Mouse (Mus musculus) gastrocnemius, postnatal 36 days (tissue): ENCODE data around the gene Iqgap2. TPM values are rescaled to one million over a fixed set of nuclear protein-coding genes. Genes with fewer than 3 reads are reported as not detected.

Experiments used
- DNase-seq, 2 experiments: peaks; one replicate each; pipeline ENCODE4 v3.0.0; 2022
- intact Hi-C: fragments of 180-260 bp; cut with DNase I; formaldehyde crosslinking; loops from one replicate; pipeline ENCODE4 v1.15.1; 2025
- total RNA-seq, 2 experiments: library from RNA; stranded (reverse); gene quantifications; 2 replicates each; pipeline ENCODE4 v1.2.3; 2021

Iqgap2 gene
- total RNA-seq, 2 experiments from 2014 or later = 1.3 to 1.6 TPM

DNA sequence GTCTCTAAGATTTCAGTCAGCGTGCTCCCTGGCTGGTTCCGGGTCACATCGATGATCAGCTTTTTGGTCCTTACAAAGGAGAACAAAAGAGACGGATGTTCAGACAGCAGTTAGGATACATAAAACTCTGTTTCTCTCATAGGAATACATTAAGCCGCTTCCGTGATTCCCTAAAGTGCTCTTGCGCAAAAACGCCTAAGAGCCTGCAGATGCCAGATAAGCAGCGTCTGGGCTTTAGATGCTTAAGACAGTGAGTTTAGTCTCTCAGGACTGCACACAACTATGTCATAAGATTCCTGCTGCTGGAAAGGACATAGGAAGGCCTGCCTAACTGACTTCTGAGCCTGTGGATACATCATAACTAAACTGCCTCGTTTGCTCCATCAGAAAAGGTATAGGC lies 254.0 kb downstream of the Iqgap2 start:
- intact Hi-C loops = no loop called here
- no peak for DNase-seq

DNA sequence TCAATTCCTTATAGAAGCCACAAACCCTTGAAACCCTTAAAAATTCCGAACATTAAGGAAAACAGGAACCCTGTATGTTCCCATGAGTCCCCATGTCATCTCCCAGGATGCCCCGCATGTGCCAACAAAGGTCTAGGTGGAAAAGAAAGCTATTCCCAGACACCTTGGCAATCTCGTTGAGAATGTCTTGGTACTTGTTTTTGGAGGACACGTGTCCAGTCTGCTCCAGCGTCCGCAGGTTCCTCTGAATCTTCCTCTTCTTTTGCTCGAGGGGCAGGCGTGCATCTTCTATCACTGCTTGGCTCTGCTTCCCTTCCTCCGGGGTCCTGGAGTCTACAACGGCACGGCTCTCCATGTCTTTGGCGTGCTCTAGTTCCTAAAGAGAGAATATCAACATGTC lies 256.4 kb downstream of the Iqgap2 start:
- intact Hi-C loops = no loop called here
- DNase-seq = no peak

DNA sequence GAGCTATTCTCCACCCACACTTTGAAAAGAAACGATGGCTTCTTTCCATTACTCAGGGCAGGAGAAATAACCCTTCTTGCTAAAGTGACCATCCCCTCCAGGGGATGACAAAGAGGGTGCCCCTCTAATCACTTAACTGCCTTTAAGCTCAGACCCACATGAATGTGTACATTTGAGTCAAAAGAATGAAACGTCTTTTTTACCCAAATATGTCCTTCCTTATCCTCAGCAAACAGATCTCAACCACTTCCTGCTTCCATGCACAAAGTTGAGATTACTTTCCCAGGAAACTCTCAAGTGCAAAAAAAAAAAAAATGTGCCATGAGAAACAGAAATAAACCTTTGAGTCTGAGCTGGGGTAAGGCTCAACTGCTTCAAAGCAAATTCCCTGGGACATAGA lies 257.3 kb downstream of the Iqgap2 start:
- DNase-seq = no peak
- intact Hi-C loops = no loop called here

DNA sequence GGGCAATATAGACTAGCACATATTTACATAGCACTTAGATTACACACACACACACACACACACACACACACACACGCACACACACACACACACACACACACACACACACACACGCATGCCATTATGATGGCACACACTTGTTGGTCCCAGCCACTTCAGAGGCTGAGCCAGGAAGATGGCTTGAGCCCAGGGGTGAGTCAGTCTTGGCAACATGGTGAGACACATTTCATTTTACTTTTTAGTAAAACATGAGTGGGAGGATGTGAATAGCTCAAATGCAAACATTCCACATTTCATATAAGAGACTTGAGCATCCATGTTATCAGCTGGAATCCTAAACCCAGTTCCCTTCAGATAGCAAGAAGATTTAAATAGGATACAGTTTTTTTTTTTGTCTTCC lies 258.3 kb downstream of the Iqgap2 start:
- intact Hi-C loops = no loop called here
- DNase-seq = peak in 1 of 2 experiments; percentile 50

DNA sequence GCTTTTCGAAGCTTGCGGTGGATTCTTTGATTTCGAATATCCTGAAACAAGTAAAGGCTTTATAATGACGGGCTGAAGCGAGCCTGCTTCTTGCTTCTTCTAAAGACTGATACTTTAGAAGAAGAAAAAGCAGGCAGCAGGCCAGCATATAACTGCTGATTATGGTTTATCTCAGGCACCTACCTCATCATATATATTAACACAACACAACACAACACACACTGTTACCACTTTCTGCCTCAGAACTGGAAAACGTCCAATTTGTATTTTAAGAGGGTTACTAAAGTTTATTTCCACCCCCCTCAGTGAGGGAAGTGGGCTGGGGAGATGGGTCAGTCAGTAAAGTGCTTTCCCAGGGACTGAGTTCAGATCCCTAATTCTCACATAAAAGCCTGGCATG lies 259.6 kb downstream of the Iqgap2 start:
- intact Hi-C loops = no loop called here
- DNase-seq = no peak

DNA sequence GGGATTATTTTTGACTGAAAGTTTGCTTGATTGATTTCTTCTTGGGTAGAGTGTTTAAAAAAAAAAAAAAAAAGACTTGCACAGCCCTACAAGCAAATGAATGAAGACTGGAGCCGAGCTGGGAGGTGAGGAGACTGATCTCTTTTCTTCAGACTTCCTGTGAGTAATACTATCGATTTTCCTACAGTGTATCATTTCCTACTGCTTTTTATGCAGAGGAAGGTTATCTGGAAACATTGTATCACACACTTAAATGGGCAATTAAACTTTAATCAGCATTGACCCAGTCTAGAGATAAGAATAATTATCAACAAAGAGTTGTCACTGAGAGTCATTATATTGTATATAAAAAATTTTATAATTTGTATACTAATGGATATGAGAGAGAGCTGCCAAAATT lies 261.0 kb downstream of the Iqgap2 start:
- DNase-seq = no peak
- intact Hi-C loops = no loop called here

DNA sequence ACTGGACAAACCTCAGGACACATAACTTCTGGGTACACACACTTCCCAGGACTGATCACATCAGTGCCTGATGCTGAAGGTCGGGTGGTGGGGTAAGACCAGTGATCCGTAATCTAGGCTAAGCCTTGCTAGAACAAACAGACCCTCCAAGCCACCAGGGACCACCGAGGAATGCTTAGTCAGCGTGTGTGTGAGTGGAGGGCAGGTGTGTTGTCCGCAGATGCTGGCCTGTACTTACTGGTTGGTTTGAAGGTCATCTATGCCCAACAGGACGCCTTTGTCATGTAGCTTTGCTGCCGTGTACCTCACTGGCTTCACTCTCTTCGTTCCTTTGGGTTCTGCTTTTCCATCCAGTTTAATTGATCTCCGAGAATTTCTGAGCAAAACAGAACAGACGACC lies 262.0 kb downstream of the Iqgap2 start:
- DNase-seq = no peak
- intact Hi-C loops = no loop called here

DNA sequence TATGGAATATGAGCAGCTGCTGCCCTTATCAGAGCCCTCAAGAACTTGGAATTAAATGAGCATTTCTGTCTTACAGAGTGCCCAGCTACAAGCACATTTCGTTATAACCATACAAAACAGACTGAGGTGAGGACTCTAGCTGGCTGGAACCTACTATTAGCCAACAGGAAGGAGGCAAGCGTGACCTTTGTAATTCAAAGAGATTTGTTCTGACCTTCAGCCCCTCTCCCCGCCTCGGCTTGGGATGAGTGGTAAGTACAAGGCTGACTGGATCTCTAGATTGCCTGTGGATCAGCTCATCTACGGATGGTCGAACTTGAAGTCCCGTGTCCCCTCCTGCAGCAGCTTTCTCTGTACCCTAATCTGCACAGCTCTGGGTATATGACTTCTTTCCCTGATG lies 265.0 kb downstream of the Iqgap2 start:
- DNase-seq = no peak
- intact Hi-C loops = no loop called here

DNA sequence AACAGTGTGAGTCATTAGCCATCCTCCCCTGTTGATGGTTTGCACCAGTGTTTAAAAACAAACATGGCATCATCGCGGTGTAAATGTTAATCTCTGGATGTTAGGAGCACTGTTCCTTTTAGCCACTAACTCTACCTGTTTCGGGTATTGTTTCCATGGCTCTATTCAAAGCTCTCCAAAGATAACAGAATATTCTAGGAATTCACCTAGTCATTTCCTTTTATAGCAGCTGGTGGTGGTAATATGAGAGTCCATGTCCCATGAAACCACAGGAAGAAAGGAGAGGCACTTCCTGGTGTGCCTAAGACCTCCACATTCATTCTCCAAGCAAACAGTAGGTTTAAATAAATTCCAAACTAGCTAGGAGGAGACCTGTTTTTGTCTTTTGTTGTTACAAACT lies 268.7 kb downstream of the Iqgap2 start:
- DNase-seq = no peak
- intact Hi-C loops = no loop called here

DNA sequence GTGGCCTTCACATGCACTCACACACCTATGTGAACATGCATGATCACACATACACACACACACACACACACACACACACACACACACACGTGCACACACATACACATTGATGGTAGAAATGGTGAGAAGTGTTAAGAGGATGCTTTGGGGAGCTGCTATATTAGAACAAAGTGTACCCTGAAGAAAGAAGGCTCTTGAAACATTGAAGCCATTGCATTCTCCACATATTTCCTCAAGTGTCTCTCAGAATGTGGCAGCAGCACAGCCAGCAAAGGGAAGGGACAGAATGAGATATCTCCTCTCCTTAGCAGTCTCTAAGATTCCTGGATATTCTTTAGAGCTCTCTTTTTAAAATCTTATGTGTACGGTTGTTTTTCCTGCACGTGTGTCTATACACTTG lies 270.2 kb downstream of the Iqgap2 start:
- intact Hi-C loops = no loop called here
- no peak for DNase-seq

DNA sequence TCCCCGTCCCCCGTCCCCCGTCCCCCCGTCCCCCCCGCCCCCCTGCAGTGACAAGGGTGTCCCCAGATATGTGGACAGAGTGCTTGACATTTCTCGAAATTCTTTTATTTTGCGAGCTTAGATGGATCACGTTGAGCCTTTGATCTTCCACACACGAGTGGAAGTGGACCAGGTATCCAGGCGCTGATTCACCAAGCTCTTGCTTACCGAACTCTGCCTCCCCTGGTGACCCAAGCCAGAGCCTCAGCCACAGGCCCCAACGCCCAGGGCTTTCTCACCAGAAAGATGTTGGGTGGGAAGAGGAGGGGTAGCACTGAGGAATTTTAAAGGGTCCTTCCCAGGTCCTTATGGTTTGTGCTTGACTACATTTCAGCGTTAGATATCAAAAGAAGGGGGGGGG lies 272.9 kb downstream of the Iqgap2 start:
- DNase-seq = no peak
- intact Hi-C loops = no loop called here

DNA sequence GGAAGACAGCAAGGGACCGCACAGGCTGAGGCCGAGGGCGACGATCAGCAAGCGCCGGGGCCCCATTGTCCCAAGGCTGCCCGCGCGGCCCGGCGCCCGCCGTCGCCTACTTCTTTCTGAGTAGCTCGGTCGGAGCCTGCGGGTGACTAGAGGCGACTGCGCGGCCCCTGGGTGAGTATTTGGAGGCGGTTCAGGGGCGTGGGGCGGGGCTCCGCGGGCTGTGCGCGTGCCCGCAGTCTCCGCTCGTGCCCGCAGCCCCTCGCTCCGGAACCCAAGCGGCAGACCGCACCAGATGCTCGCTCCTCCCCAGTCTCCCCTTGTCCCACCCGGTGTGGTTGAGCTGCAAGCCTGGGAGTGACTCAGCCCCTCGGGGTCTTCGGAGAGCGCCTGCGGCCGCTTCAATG lies 273.4 kb downstream of the Iqgap2 start, which contains the start of gene F2r:
TSS of gene F2r (minus strand) at position 179 of the 404 bp plus-strand sequence.
- intact Hi-C loops = no loop called here
- DNase-seq = peak; percentile 74 to 75

DNA sequence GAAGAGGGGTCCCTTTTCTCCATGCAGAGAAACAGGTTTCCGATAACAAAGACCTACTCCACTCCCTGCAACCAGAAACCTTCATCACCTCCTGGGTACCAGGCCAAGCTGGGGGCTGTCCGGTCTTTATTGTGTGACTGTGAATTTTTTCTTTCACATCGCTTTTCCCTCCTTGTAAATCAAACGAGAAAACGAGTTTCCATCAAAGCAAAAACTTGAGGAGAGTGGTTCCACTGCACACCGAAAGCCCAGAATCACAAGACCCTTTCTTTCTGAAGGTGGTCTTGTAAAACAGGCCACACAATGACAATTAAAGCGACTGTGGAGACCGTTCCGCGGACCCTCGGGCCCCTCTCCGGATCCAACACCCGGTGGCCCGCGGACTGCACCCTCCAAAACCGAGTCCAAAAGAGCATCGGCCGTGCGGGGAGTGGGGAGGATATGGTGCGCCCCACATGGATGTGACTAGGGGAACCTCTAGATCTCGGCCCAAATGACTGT lies 274.0 kb downstream of the Iqgap2 start:
- no peak for DNase-seq
- intact Hi-C loops = no loop called here

DNA sequence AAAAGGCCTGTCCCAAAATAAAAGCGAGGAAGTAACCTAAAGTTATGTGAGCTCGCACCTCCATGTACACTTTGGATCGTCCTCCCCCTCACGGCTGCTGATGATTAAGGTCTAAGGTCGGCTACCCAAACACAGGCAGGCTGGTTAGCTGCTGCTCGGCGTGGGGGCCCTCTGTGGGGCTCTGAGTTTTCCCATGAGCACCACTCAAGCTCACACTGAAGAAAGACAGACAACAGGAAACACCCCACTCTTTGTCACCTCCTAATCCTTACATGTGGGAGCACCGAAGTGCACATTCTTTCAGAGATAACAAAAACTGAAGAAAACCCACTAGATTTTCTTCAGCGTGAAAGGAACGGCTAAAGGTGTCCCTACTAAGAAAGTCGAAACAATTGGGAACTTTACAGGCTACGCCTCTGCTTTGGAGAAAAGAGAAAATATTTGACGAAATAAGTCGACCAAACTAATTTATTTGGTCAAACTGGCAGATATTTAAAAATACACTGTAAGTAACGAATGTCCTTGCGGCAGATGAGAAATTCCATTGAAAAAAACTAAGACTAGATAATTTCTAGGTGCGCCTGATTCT lies 274.5 kb downstream of the Iqgap2 start:
- intact Hi-C loops = no loop called here

DNA sequence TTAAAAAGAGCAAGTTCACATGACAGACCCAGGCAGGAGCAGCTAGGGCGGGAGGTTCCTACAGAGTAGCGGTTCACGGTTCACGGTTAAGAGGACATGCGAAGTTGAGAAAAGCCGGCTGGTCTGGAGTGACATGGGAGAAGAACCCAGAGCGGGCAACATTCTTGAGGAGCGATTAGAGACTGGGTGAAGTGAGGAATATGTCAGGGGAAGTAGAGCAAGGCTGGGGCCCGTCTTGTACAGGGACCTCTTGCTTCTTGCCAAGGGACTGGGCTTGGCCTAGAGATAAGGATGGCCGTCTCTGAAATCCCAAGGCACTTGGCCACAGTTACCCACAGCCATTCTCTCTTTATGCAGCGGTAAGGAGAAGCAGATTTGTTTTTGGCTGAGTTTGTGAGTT lies 275.2 kb downstream of the Iqgap2 start:
- intact Hi-C loops = no loop called here

More for the DNA sequence above, 274.5 kb downstream of the Iqgap2 start:
- DNase-seq = no peak

DNA sequence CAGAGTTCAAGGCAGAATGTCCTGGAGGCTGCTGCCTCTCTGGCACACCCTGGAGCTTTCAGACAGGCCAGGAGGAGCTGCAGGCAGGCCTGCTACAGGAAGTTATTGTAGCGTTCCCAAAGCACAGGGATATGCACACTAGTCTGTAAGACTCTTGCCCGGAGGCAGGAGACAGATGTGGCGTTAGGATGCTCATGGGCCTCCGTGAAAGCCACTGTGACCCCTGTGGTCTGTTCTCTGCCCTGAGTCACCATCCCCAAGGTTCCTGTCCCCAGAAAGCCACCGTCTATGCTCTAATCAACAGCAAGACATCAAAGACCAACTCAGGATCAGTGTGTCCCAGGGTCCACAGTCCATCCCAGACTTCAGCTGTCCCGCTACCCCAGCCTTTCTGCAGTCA lies 277.0 kb downstream of the Iqgap2 start:
- intact Hi-C loops = no loop called here
- no peak for DNase-seq

More for the DNA sequence above, 275.2 kb downstream of the Iqgap2 start:
- DNase-seq = no peak

DNA sequence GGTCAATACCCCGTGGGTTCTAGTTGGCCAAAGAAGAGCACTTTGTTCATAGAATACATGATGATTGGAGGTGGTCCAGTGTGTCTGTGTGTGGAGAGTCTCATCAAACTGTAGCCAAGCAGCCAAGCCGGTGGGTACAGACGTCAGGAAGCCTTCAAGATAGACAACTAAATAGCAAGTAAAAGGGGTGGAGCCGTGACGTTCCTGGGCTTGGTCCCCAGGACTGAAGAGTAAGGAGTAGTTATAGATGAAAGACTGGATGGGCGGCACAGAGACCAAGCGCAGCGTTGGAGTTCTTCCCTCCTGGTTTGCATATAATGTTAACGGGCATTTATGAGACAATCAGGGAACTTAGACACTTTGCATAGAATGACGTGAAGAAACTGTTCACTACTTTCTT lies 279.5 kb downstream of the Iqgap2 start:
- DNase-seq = no peak
- intact Hi-C loops = no loop called here

DNA sequence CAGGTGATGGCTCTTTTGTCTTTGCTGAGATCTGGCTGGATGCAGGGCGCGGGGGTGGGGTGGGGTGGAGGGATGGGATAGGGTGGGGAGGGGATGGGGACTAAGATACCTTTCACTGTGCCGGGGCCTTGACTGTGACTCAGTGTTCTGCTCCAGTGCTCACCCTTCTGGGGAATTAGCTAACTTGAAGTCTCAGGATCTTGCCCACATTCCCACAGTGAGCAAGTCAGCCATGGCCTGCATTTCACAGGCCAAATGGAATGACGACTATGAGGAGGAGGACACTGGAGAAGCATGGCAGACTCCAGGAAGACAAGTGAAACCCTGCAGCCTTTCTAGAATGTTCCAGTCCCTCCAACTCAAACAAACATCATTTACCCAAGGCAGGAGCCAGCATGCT lies 280.0 kb downstream of the Iqgap2 start:
- intact Hi-C loops = no loop called here
- no peak for DNase-seq

DNA sequence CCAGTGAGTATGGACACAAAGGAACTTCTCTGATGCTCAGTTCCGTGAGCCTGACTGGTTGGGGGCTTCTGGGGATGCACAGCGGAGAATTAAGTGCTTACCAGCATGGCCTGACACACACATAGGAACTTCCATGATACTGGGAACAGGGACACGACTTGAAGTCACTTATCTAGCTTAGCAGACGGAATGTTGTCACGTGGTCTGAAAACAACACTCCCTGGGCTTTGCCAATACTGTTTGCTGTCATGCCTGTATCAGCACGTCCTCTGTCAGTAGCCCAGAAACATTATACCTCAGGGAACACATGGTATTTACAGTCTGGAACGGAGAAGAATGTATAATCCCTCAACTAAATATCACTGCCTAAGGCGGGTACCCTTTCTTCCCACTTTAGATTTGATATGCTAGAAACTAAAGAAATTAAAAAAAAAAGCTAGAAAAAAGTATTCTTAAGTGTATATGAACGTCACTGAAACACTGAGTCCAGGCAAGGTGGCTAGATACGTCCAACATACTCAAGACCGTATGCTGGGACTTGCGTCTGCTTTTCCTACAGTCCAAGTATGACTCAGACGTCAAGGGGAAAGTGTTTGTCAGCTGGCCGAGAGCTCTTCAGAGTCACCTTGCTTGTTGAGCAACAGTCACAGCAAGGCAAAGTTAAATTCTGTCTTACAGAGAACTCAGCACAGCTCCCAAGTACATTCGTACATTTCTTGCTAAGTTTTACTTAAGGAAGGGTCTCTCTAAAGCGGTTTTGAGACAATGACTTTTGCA lies 280.7 kb downstream of the Iqgap2 start:
- no peak for DNase-seq
- intact Hi-C loops = no loop called here

DNA sequence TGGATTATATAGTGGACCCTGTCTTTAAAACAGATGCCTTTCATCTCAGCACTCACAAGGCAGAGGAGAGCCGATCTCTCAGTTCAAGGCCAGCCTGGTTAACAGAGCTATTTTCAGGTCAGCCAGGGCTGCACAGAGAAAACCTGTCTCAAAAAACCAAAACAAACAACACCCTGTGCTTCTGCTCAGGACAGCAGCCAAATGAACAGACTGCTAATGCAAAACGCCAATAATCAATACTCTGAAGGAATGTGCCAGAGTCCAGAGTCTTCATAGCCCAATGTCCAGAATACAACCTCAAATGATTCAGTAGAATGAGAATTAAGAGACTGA lies 282.7 kb downstream of the Iqgap2 start:
- intact Hi-C loops = no loop called here
- no peak for DNase-seq

DNA sequence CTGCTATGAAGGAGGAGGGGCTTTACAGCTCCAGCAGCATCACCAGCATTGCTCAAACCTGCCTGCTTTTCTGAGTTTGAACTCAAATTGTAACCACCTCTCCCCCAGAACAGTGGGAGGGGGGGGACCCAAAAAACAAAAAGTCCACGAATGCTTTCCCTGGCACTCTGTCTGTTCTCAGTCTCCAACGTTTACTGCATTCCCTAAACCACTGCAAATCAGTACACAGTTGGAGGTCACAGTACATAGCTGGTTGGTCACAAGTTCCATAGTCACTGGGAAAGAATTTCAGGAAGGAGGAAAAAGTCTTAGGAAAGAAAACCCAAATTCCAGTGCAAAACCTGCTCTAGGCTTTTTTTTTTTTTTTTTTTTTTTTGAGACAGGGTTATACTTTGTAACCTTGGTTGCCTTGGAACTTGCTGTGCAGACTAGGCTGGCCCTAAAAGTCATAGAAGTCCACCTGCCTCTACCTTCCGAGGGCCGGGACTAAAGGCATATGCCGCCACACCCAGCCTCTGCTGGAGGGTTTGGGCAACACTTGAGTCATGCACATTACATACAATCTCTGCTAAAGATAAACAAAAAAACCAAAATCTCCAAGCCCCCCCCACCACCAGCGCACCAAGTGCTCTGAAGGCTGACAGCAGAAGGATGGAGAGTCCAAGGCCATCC lies 283.2 kb downstream of the Iqgap2 start:
- DNase-seq = no peak
- intact Hi-C loops = no loop called here

DNA sequence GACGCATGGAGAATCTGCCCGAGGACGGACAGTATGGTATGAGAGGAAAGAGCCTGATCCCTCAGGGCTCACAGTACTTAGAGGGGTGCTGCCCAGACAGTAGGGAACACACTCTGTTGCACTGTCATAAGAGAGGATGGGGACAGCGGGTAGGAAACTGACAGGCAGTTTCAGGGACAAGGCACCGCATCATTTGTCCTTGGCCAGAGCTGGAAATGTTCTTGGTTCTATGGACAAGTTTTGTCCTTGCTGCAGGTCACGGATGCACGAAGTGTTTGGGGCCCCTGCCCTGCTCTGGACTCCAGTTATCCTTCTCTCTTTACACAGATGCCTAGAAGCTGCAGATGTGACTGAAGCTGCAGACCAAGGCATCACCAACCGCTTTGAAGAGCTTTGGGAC lies 284.7 kb downstream of the Iqgap2 start:
- intact Hi-C loops = no loop called here
- DNase-seq = no peak
